Mouse (Mus musculus) CH12.LX (cell line): Measurements from ENCODE around the gene Eif2b1. TPM values are rescaled to one million over a fixed set of nuclear protein-coding genes. Genes with fewer than 3 reads are reported as not detected.

Experiments used
- DNase-seq: peaks from one replicate; pipeline ENCODE4 v3.0.0-alpha.2; 2013; ENCODE audit errors: extremely low read depth
- H3K27ac ChIP-seq: 2 replicates; pipeline ENCODE4 v1.5.1; 2012; ENCODE audit warnings: low read depth, mild to moderate bottlenecking, control low read depth, moderate library complexity; ENCODE audit not compliant: insufficient read depth
- H3K27me3 ChIP-seq: replicated peaks from 2 replicates; pipeline ENCODE3; 2012; ENCODE audit warnings: inconsistent platforms
- H3K36me3 ChIP-seq, 2 experiments: replicated peaks in 1 of 2; 2 replicates each; pipeline versions ENCODE3 to v1.6.1; 2012; ENCODE audit warnings: inconsistent platforms in 1 of 2, low read length in 1 of 2, mild to moderate bottlenecking in 1 of 2, mixed read lengths in 1 of 2, moderate library complexity in 1 of 2; ENCODE audit not compliant: control insufficient read depth in 1 of 2, insufficient read depth in 1 of 2
- H3K4me1 ChIP-seq, 2 experiments: 2 replicates each; pipeline ENCODE4 v1.6.1; 2012; ENCODE audit warnings: inconsistent platforms in 1 of 2, moderate library complexity in 1 of 2; ENCODE audit not compliant: insufficient read depth in 2 of 2, control insufficient read depth in 1 of 2
- H3K4me2 ChIP-seq: 2 replicates; pipeline ENCODE4 v1.6.1; 2012; ENCODE audit warnings: low read depth, mild to moderate bottlenecking, control low read depth; ENCODE audit not compliant: poor library complexity, insufficient read depth, severe bottlenecking
- H3K4me3 ChIP-seq, 3 experiments: fragments of 150-350 bp in 1 of 3; sonication (generic) in 1 of 3; replicated peaks in 1 of 3; 2 replicates each; pipeline versions ENCODE3 to v1.5.1; 2011 to 2012; ENCODE audit warnings: low read depth in 2 of 3, low read length in 2 of 3, mild to moderate bottlenecking in 2 of 3, moderate library complexity in 2 of 3, control low read depth in 1 of 3, improper control_type of control experiment in 1 of 3, inconsistent platforms in 1 of 3, mixed read lengths in 1 of 3; ENCODE audit not compliant: poor library complexity in 1 of 3
- H3K79me2 ChIP-seq: replicated peaks from 2 replicates; pipeline ENCODE4 v1.6.1; 2012; ENCODE audit warnings: mild to moderate bottlenecking, moderate library complexity; ENCODE audit not compliant: control insufficient read depth, poor library complexity, insufficient read depth, severe bottlenecking; ENCODE audit errors: extremely low read depth
- H3K9ac ChIP-seq: 2 replicates; pipeline ENCODE4 v1.6.1; 2012; ENCODE audit warnings: low read depth, mild to moderate bottlenecking, control low read depth, moderate library complexity; ENCODE audit not compliant: insufficient read depth
- H3K9me3 ChIP-seq: replicated peaks from 2 replicates; pipeline ENCODE3; 2012; ENCODE audit warnings: low read length, inconsistent platforms, mixed read lengths
- BHLHE40 ChIP-seq: IDR thresholded peaks from 2 replicates; pipeline ENCODE4 v1.6.1; 2011; ENCODE audit warnings: mild to moderate bottlenecking, low read depth, low read length, improper control_type of control experiment
- CHD2 ChIP-seq: IDR thresholded peaks from 2 replicates; pipeline ENCODE4 v1.6.1; 2011; ENCODE audit warnings: low read length, improper control_type of control experiment
- CTCF ChIP-seq, 2 experiments: IDR thresholded peaks in 1 of 2; conservative IDR thresholded peaks in 1 of 2; 2 replicates each; pipeline ENCODE4 v1.5.1; 2011 to 2012; ENCODE audit warnings: low read depth in 2 of 2, low read length in 2 of 2, improper control_type of control experiment in 1 of 2, inconsistent platforms in 1 of 2, mild to moderate bottlenecking in 1 of 2, moderate library complexity in 1 of 2
- E2F4 ChIP-seq: IDR thresholded peaks from 2 replicates; pipeline ENCODE4 v1.6.1; 2011; ENCODE audit warnings: low read depth, low read length, improper control_type of control experiment; ENCODE audit not compliant: insufficient replicate concordance
- EP300 ChIP-seq: IDR thresholded peaks from 2 replicates; pipeline ENCODE4 v1.6.1; 2011; ENCODE audit warnings: low read length, improper control_type of control experiment
- HCFC1 ChIP-seq: IDR thresholded peaks from 2 replicates; pipeline ENCODE4 v1.6.1; 2012; ENCODE audit warnings: low read depth, mild to moderate bottlenecking, inconsistent platforms, low read length, improper control_type of control experiment
- IRF4 ChIP-seq: IDR thresholded peaks from 2 replicates; pipeline ENCODE4 v1.6.1; 2014; ENCODE audit warnings: low read depth, mild to moderate bottlenecking, inconsistent platforms, low read length, improper control_type of control experiment
- JUND ChIP-seq: conservative IDR thresholded peaks from 2 replicates; pipeline ENCODE4 v1.6.1; 2011; ENCODE audit warnings: low read depth, low read length, improper control_type of control experiment
- KAT2A ChIP-seq: IDR thresholded peaks from 2 replicates; pipeline ENCODE4 v1.6.1; 2012; ENCODE audit warnings: low read length, improper control_type of control experiment, inconsistent platforms; ENCODE audit not compliant: insufficient replicate concordance
- MAX ChIP-seq: IDR thresholded peaks from 2 replicates; pipeline ENCODE4 v1.6.1; 2011; ENCODE audit warnings: low read length, improper control_type of control experiment
- MAZ ChIP-seq: IDR thresholded peaks from 2 replicates; pipeline ENCODE4 v1.6.1; 2012; ENCODE audit warnings: low read depth, mild to moderate bottlenecking, inconsistent platforms, low read length, improper control_type of control experiment, moderate library complexity
- MXI1 ChIP-seq: IDR thresholded peaks from 2 replicates; pipeline ENCODE4 v1.6.1; 2011; ENCODE audit warnings: mild to moderate bottlenecking, low read depth, low read length, improper control_type of control experiment
- NELFE ChIP-seq: IDR thresholded peaks from 2 replicates; pipeline ENCODE4 v1.6.1; 2011; ENCODE audit warnings: low read depth, low read length, improper control_type of control experiment
- PAX5 ChIP-seq: IDR thresholded peaks from 2 replicates; pipeline ENCODE4 v1.6.1; 2012; ENCODE audit warnings: low read length, inconsistent platforms, mixed read lengths
- POLR2A ChIP-seq: IDR thresholded peaks from 2 replicates; pipeline ENCODE4 v1.6.1; 2011; ENCODE audit warnings: low read depth, mild to moderate bottlenecking, improper control_type of control experiment, low read length
- SMC3 ChIP-seq: IDR thresholded peaks from 2 replicates; pipeline ENCODE4 v1.6.1; 2011; ENCODE audit warnings: low read depth, low read length, improper control_type of control experiment
- TBP ChIP-seq: conservative IDR thresholded peaks from 2 replicates; pipeline ENCODE4 v1.6.1; 2011; ENCODE audit warnings: low read depth, low read length, improper control_type of control experiment
- TCF12 ChIP-seq: IDR thresholded peaks from 2 replicates; pipeline ENCODE4 v1.6.1; 2014; ENCODE audit warnings: low read depth, mild to moderate bottlenecking, inconsistent platforms, low read length, improper control_type of control experiment
- UBTF ChIP-seq: IDR thresholded peaks from 2 replicates; pipeline ENCODE4 v1.6.1; 2012; ENCODE audit warnings: low read depth, mild to moderate bottlenecking, inconsistent platforms, low read length, improper control_type of control experiment, moderate library complexity
- USF1 ChIP-seq: IDR thresholded peaks from 2 replicates; pipeline ENCODE4 v1.6.1; 2014; ENCODE audit warnings: low read depth, mild to moderate bottlenecking, inconsistent platforms, low read length, improper control_type of control experiment
- ZC3H11A ChIP-seq: IDR thresholded peaks from 2 replicates; pipeline ENCODE4 v1.6.1; 2012; ENCODE audit warnings: low read depth, mild to moderate bottlenecking, inconsistent platforms, low read length, improper control_type of control experiment
- ZKSCAN1 ChIP-seq: IDR thresholded peaks from 2 replicates; pipeline ENCODE4 v1.6.1; 2012; ENCODE audit warnings: low read depth, inconsistent platforms, low read length, improper control_type of control experiment, borderline replicate concordance
- ZNF384 ChIP-seq: IDR thresholded peaks from 2 replicates; pipeline ENCODE4 v1.6.1; 2012; ENCODE audit warnings: low read depth, low read length, improper control_type of control experiment, inconsistent platforms
- dilution Hi-C: fragments of 300-500 bp; cut with MboI; formaldehyde crosslinking; loops from 2 replicates; pipeline ENCODE4 v1.14.3; 2020; ENCODE audit warnings: low sequenced_read_pairs; ENCODE audit not compliant: extremely low pct_unique_long_range_greater_than_20kb, extremely low pct_ligation_motif_present
- in situ Hi-C: fragments of 300-500 bp; cut with MboI; formaldehyde crosslinking; loops from 3 replicates; pipeline ENCODE4 v1.14.3; 2019; ENCODE audit warnings: low sequenced_read_pairs, low pct_ligation_motif_present, low pct_unique_long_range_greater_than_20kb, mixed read lengths
- polyA plus RNA-seq: library from polyadenylated mRNA; unstranded; fragments of >175 nt; gene quantifications from 2 replicates; pipeline ENCODE4 v1.2.1, GENCODE M21; 2012; ENCODE audit warnings: low read depth; ENCODE audit not compliant: insufficient read length
- total RNA-seq, 2 experiments: library from RNA; depleted of rRNA; stranded (reverse); fragments of 300-350 nt in 1 of 2; fragments of >200 nt in 1 of 2; gene quantifications; 2 replicates each; pipeline ENCODE4 v1.2.3; 2012 to 2014

The Eif2b1 gene
- total and polyA plus RNA-seq, 3 experiments = 50.8 to 104 (median 98.0) TPM

GRCm38 (mm10) chr5:124624291-124624690 is 45.4 kb upstream of the Eif2b1 start:
- peaks cover 15 to 31% of the 10 kb centered on the region in 2 experiments for H3K4me1 ChIP-seq
- no peak overlapping the region for H3K27ac ChIP-seq
- H3K79me2 ChIP-seq = 0 out of 2 replicates have a peak, but pooled peaks cover 1% of the 10 kb centered on the region
- H3K27me3 ChIP-seq = no peaks in the 10 kb centered on the region
- H3K9me3 ChIP-seq = no peaks in the 10 kb centered on the region
- no peak overlapping the region for H3K9ac ChIP-seq
- no peak overlapping the region for H3K4me3 ChIP-seq
- in situ Hi-C loops = no loop called here
- dilution Hi-C loops = no loop called here
- DNase-seq = no peak
- TF ChIP-seq ZNF384 = no peak
- no peak for TF ChIP-seq CHD2
- no peak for TF ChIP-seq MAX
- TF ChIP-seq MXI1 = no peak
- TF ChIP-seq TBP = no peak
- TF ChIP-seq PAX5 = no peak
- TF ChIP-seq SMC3 = no peak
- H3K36me3 ChIP-seq = no peaks in the 10 kb centered on the region
- H3K4me2 ChIP-seq = no peak overlapping the region

- H3K9ac ChIP-seq = no peak overlapping the region
- no peak overlapping the region for H3K4me2 ChIP-seq
- no peaks in the 10 kb centered on the region for H3K79me2 ChIP-seq
- no peaks in the 10 kb centered on the region for H3K9me3 ChIP-seq
- dilution Hi-C loops = no loop called here
- H3K36me3 ChIP-seq = no peaks in the 10 kb centered on the region
- DNase-seq = no peak
- TF ChIP-seq BHLHE40 (no peak), SMC3 (no peak), TCF12 (no peak), E2F4 (no peak), EP300 (no peak), CHD2 (no peak), HCFC1 (no peak), MAZ (no peak), USF1 (no peak), IRF4 (no peak), ZC3H11A (no peak), TBP (no peak), KAT2A (no peak), ZNF384 (no peak), ZKSCAN1 (no peak), JUND (no peak), UBTF (no peak), NELFE (no peak), POLR2A (no peak), CTCF (conservative IDR thresholded peaks at IDR 0.05 in 1 of 2, IDR thresholded peaks at IDR 0.05 in 1 of 2; ENCODE audit: low read depth in 2 of 2, low read length in 2 of 2) (no peak)
- TF ChIP-seq, all 38 proteins: peak for 0
- in situ Hi-C loops = no loop called here
- no peaks in the 10 kb centered on the region for H3K27me3 ChIP-seq
- H3K4me3 ChIP-seq = no peak overlapping the region
- peaks cover 12 to 26% of the 10 kb centered on the region in 2 experiments for H3K4me1 ChIP-seq
- no peak overlapping the region for H3K27ac ChIP-seq
Measured at GRCm38 (mm10) chr5:124622890-124623289, 44.0 kb upstream of the Eif2b1 start.
